Mouse (Mus musculus) frontal cortex, postnatal 14 days (tissue): ENCODE data around the gene Nicn1.
A peak's percentile ranks its signal among the peaks of the same experiment; 100 is the strongest.
"Not testable (repeated sequence)": the region's sequence is repeated elsewhere in the genome, so short reads cannot be mapped to it uniquely, and the experiment has no call there.

Source experiments
- DNase-seq, 2 experiments: peaks; one replicate each; pipeline ENCODE4 v3.0.0; 2022; ENCODE audit warnings: low spot score in 2 of 2

Nicn1 gene

DNA sequence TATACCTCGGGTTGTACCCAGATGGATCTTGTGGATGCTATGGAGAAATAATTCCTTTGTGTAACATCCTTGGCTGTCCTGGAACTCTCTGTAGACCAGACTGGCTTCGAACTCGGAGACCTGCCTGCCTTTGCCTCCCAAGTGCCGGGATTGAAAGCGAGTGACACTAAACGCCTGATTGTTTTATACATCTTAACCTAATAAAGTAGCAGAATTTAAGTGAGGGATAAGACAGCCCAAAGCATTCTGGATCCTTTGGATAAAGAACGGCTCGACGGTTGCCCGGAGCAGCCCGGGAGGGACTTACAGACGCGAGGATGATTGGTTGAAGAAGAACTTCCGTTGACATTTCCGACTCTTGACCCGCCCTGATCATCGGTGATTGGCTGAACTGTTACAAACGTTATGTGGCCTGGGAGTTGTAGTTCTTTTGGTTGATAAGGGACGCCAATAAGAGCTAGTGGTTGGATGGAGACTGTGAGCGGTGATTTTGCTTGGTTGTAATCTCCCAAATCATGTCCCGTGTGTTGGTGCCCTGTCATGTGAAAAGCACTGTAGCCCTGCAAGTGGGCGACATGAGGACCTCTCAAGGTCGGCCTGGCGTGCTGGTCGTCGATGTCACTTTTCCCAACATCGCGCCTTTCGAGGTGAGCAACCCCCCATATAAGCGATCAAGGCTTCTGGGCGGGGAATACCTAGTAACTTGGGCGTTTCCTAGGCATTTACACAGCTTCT is at the start of gene Nicn1:
TSS of gene Nicn1 (plus strand) at position 414 of the 735 bp plus-strand sequence.
- DNase-seq: peak; percentile 92 to 96

DNA sequence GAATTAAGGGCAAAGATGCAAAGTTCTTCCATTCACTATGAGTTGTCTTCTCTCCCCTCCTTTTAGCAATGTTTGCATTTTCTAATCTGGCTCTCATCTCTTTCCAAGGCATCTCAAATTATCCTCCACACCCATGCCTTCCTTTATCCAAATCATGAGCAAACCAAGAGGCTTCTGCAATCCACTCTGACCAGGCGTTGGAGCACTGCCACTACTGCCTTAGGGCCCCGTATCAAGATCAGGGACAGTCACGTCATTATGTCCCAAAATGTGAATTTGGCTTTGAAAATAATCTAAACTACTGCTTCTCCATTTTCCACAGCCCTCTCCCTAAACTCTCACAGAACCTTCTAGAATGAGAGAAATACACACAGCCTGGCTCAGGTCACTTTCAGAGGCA is 45.7 kb upstream of the Nicn1 start:
- DNase-seq: no peak

DNA sequence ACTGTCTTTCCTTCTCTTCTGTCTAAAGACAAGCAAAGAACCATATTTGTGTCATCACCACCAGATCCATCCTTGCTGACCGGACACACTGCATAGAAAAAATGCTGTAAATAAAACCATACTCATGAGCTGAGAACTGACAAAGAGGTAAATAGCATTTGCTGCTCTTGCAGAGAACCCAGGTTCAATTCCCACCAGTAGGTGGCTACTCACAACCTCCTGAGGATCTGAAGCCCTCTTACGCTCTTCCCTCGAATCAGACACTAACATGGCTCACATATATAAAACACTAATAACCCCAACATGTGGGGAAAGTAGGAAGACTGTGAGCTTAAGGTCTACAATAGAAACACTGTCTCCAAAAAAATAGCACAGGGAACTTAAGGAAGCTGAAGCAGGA is 45.2 kb upstream of the Nicn1 start:
- DNase-seq: no peak

DNA sequence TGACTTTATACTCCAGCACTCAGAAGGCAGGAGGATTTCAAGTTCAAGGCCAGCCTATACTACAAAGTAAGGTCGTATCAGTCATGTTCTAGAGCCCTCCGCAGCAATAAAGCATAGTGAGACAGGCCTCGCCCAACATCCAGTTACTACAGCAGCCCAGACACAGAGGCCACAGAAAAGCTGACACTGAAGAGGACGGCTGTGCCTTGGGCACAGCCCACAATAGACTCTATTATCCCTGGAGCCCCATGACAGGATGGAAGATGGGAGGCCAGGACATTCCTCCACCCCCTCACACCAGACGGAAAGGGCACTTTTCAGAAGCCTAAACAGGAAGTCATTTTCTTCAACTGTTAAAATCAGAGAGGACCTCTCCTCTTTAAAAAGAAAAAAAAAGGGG is 41.3 kb upstream of the Nicn1 start:
- DNase-seq: no peak

GRCm38 (mm10) chr9:108251877-108252276 is 38.4 kb upstream of the Nicn1 start:
- no peak for DNase-seq

DNA sequence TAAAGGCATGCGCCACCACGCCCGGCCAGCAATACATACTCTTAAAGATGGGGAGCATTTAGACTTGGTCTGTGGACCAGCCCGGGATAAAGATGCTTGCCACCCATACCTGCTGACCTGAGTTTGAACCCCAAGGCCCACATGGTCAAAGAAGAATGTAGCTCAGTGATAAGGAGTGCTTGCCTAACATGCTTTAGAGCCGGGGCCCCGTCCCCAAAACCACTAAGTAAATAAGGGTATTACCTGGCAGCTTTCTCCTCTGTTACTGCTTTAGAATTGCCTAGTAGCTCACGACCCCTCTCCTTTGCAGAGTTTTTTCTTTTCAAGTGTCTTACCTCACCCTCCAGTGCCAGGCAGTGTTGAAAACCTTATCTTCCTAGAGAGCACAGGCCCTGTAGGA is 37.5 kb upstream of the Nicn1 start:
- DNase-seq: no peak

DNA sequence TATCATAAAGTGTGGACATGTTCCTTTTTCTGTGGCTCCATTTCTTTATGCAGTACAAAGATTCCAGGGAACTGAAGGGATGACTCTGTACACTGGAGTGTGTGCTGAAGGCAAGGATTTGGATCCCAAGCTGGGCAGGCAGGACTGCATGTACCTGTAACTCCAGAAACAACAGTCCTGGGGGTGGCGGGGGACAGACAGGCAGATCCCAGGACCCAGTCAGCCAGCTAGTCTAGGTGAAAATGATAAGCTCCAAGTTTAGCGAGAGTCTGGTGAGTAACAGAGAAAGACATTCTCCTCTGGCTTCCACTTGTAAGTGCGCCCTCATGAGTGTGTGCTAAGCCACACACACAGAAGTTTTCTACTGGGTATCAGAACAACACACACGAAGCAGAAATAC is 29.7 kb upstream of the Nicn1 start:
- DNase-seq: no peak

- no peak for DNase-seq
Observed at GRCm38 (mm10) chr9:108261865-108262264, 28.4 kb upstream of the Nicn1 start.

DNA sequence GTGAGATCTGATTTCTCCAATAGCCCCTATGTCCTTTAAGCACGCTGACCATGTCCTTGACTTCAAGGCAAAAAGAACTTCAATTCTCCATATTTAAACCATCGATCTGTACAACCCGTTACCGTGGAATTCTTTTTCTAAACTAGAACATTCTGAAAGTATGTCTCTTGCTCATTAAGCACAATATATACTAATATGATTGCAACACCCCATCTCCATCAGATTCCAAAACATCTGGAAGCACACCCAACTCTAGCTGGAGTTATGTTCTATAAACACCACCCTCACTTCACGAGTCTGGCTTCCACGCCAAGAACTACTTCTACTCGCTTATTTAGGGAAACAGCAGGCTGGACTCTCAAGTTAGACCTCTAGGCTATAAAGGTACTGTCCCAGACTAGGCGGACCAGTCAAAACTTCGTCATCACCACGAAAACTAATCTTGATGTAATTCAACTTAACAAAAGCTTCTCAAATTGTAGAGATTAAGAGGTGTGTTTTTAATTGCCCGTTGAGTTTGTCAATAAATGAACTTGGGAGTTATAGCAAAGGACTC is 27.7 kb upstream of the Nicn1 start:
- no peak for DNase-seq

- peak; percentile 16 to 37 for DNase-seq
Observed at GRCm38 (mm10) chr9:108263131-108263681, 27.0 kb upstream of the Nicn1 start.

GRCm38 (mm10) chr9:108263690-108264190 is 26.5 kb upstream of the Nicn1 start, which contains the start of gene Dag1:
TSS of gene Dag1 (minus strand) at chr9:108263958.
- DNase-seq: peak; percentile 95 to 98

GRCm38 (mm10) chr9:108264191-108264921 is 25.9 kb upstream of the Nicn1 start:
- no peak for DNase-seq

- no peak for DNase-seq
Observed at GRCm38 (mm10) chr9:108266261-108266935, 23.8 kb upstream of the Nicn1 start.

GRCm38 (mm10) chr9:108267691-108268090 is 22.5 kb upstream of the Nicn1 start:
- DNase-seq: no peak

GRCm38 (mm10) chr9:108268701-108269100 is 21.5 kb upstream of the Nicn1 start:
- not testable (repeated sequence) for DNase-seq

- DNase-seq: no peak
Observed at GRCm38 (mm10) chr9:108271941-108272340, 18.3 kb upstream of the Nicn1 start.

- no peak for DNase-seq
Observed at GRCm38 (mm10) chr9:108272691-108273090, 17.5 kb upstream of the Nicn1 start.

- no peak for DNase-seq
Observed at GRCm38 (mm10) chr9:108273485-108273884, 16.7 kb upstream of the Nicn1 start.

DNA sequence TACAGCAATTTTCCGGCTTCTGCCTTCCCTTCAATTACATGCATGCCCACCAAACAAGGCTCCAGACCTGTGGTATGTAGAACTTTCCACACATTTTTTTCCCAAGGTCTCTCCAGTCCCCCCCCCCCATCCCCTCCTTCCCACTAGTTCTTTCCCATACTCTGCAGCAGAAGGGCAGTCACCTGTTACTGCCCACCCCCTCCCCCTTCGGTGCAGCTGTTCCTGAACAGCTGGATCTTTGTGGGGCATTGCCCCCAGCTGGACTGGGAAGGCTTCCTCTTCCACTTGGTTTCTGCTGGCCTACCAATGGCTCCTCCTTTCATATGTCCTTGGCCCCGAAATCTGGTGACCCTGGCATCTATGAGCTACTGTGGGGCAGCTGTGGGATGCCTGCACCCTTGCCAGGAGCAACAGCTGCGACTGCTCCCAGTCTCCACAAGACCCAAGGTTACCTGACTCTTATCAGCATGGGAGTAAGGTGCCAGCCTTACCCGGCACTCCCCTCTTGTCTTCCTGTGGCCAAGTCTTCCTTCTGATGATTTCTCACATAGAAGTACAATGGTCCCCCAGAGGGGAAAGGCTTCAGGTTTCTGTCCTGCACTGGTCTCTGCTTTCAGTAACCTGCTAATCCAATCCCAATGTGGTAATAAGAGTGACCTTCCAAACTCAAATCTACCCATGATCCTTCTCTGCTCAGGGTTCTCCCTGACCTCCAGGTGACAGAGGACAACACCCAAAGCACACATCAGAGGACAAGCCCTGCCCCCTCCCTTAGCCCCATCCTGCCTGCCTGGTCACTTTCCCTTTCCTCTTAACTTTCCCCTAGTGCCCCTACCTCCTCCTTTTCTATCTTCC is 15.5 kb upstream of the Nicn1 start:
- DNase-seq: no peak

- no peak for DNase-seq
Observed at GRCm38 (mm10) chr9:108275331-108275659, 14.9 kb upstream of the Nicn1 start.
